Mouse (Mus musculus): Measurements from ENCODE around the gene Lrp2.

DNA sequence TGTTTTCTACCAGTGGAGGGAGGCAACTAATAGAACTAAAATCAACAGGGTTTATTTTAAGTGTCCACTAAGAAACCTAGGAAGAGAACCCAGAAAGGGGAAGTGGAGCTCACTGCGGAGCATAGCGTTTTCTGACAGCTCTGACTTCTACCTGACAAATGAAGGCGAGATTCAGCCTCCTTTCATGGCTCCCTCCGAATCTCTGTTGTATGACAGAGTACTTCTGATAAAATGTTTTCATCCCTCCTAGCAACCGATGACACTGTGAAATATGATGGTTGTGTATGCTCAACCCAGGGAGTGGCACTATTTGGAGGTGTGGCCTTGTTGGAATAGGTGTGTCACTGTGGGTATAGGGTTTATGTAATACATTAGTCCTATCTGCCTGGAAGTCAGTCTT, 203.0 kb downstream of the Lrp2 start:
- no peak for TF ChIP-seq POLR2A (IDR thresholded peaks at IDR 0.05; ENCODE audit: borderline replicate concordance, extremely low read depth, low read depth, low read length)
- no peak for TF ChIP-seq CTCF (IDR thresholded peaks at IDR 0.05; ENCODE audit: insufficient read depth, low read length)

Data from lung, adult 2 months (tissue).